Comparison of ENCODE assay signal across 8 mouse cellular contexts in the genomic region with DNA sequence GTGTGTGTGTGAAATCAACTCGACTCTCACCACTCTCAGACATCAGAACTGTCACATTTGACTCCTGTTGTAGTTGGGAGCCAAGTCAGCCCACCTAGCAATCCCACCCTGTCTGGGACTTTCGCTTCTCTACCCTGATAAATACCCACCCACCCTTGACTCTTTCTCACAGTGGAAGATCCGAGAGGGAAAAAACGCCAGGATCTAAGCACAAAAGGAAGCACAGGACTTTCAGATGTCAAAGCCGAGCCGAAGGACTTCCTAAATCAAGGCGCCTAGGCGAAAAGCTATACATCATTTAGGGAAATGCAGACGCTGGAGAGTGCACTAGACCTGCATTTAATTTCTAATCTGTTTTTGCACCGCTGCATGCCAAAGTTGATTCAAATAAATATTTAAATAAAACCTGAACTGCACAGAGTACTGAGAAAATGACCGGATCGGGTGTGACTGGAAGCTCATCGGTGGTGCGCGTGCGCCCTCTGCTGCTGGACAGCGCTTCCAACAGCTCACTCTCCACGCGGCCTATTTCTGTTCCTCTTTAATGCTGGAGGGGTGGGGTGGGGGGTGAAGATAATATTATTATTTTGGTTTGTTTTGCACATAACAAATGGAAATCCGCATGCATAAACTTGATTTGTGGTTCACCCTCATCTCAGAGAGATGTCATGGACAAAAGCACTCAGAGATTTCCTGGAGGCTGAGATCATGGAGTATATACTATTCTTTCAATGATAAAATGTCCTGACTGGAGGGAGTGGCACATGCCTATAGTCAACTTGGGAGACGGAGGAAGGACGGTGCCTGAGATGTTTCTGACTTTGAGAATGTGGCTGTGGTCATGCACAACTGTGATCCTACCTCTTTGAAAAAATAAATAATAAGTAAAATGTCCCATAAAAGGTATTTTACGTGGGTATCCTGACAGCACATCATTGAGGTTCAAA. TPM values are rescaled to one million over a fixed set of nuclear protein-coding genes. Genes with fewer than 3 reads are reported as not detected.
A peak's percentile ranks its signal among the peaks of the same experiment; 100 is the strongest.
DNase-seq lines count a peak whose midpoint lies in the region; ATAC-seq and TF ChIP-seq lines count a peak whose summit lies in the region.

No protein-coding gene starts in this region.

- peak overlapping the region; percentile 29 for H3K4me2 ChIP-seq in forebrain, embryonic 12.5 days
- H3K4me2 ChIP-seq in liver, postnatal 0 days (ENCODE audit: low read depth, low read length): 0 out of 2 replicates have a peak overlapping the region, but pooled peaks have one; percentile 30
- peak overlapping the region; percentile 46 for H3K4me2 ChIP-seq in neural tube, embryonic 14.5 days (ENCODE audit: low read depth, low read length)

- peak; percentile 57 for TF ChIP-seq CTCF in E14TG2a.4 (conservative IDR thresholded peaks at IDR 0.05; ENCODE audit: low read length)
- peak; percentile 79 for TF ChIP-seq CTCF in liver, postnatal 0 days (IDR thresholded peaks at IDR 0.05; ENCODE audit: low read depth)

- H3K9ac ChIP-seq in forebrain, embryonic 12.5 days: no peak overlapping the region
- no peak overlapping the region for H3K9ac ChIP-seq in liver, postnatal 0 days (replicated peaks)
- H3K9ac ChIP-seq in neural tube, embryonic 14.5 days (replicated peaks; ENCODE audit: low read depth, low read length): no peak overlapping the region

- H3K4me3 ChIP-seq in E14TG2a.4 (replicated peaks; ENCODE audit: low read length): no peak overlapping the region
- no peak overlapping the region for H3K4me3 ChIP-seq in forebrain, embryonic 12.5 days (replicated peaks)
- no peak overlapping the region for H3K4me3 ChIP-seq in liver, postnatal 0 days (ENCODE audit: low read depth, low read length)
- H3K4me3 ChIP-seq in neural tube, embryonic 14.5 days (ENCODE audit: low read depth, low read length): no peak overlapping the region

- peak; percentile 39 for DNase-seq in c-Kit-positive CD71-positive TER-119-negative erythroid progenitor cells, embryonic 14.5 days (ENCODE audit: low read depth)
- DNase-seq in heart, postnatal 10 days: peak; percentile 67 to 82
- DNase-seq in kidney, postnatal 4 days: peak; percentile 84 to 87
- peak; percentile 78 for DNase-seq in liver, postnatal 0 days
- peak; percentile 40 for DNase-seq in telencephalon, adult 2 months (ENCODE audit: low read depth, low spot score)

- H3K9me3 ChIP-seq in E14TG2a.4 (ENCODE audit: low read length): 0 out of 2 replicates have a peak, but pooled peaks cover under 1% of the 10 kb centered on the region
- H3K9me3 ChIP-seq in forebrain, embryonic 12.5 days: no peaks in the 10 kb centered on the region
- H3K9me3 ChIP-seq in liver, postnatal 0 days (ENCODE audit: low read length): no peaks in the 10 kb centered on the region
- H3K9me3 ChIP-seq in neural tube, embryonic 14.5 days (ENCODE audit: control insufficient read depth, low read length): no peaks in the 10 kb centered on the region

- intact Hi-C loops in heart, postnatal 10 days (cut with DNase I): loop anchor here (5.0 to 10.0 kb wide), 5 partner anchors 237 to 1142 kb away; no protein-coding TSS in a partner anchor

- H3K4me1 ChIP-seq in E14TG2a.4 (replicated peaks; ENCODE audit: low read depth, low read length): no peaks in the 10 kb centered on the region
- 0 out of 2 replicates have a peak, but pooled peaks cover 3% of the 10 kb centered on the region for H3K4me1 ChIP-seq in forebrain, embryonic 12.5 days
- H3K4me1 ChIP-seq in liver, postnatal 0 days (ENCODE audit: insufficient read depth): no peaks in the 10 kb centered on the region
- no peaks in the 10 kb centered on the region for H3K4me1 ChIP-seq in neural tube, embryonic 14.5 days (ENCODE audit: control insufficient read depth, insufficient read depth, low read length)

- H3K27ac ChIP-seq in forebrain, embryonic 12.5 days: no peak overlapping the region
- no peak overlapping the region for H3K27ac ChIP-seq in liver, postnatal 0 days (ENCODE audit: low read depth)
- no peak overlapping the region for H3K27ac ChIP-seq in neural tube, embryonic 14.5 days (ENCODE audit: low read depth, low read length)

- H3K36me3 ChIP-seq in E14TG2a.4 (ENCODE audit: insufficient read depth, low read length): no peaks in the 10 kb centered on the region
- no peaks in the 10 kb centered on the region for H3K36me3 ChIP-seq in forebrain, embryonic 12.5 days (replicated peaks)
- H3K36me3 ChIP-seq in liver, postnatal 0 days (replicated peaks; ENCODE audit: insufficient read depth, low read length): no peaks in the 10 kb centered on the region
- H3K36me3 ChIP-seq in neural tube, embryonic 14.5 days (ENCODE audit: control insufficient read depth, insufficient read depth, low read length): no peaks in the 10 kb centered on the region

- peaks cover 2% of the 10 kb centered on the region; the same call in 1 of the 2 replicates for H3K27me3 ChIP-seq in E14TG2a.4 (ENCODE audit: insufficient read depth, low read length)
- peaks cover 16% of the 10 kb centered on the region for H3K27me3 ChIP-seq in forebrain, embryonic 12.5 days
- no peaks in the 10 kb centered on the region for H3K27me3 ChIP-seq in liver, postnatal 0 days (ENCODE audit: insufficient read depth, low read length)
- H3K27me3 ChIP-seq in neural tube, embryonic 14.5 days (ENCODE audit: control insufficient read depth, insufficient read depth, low read length): no peaks in the 10 kb centered on the region

- 26% methylated on average over 23 of the region's 23 CpGs for WGBS in forebrain, embryonic 12.5 days
- WGBS in liver, postnatal 0 days (ENCODE audit: insufficient replicate concordance): 21% methylated on average over 23 of the region's 23 CpGs
- 23% methylated on average over 23 of the region's 23 CpGs for WGBS in neural tube, embryonic 14.5 days

- no peak for TF ChIP-seq EP300 in liver, postnatal 0 days (IDR thresholded peaks at IDR 0.05; ENCODE audit: low read depth)

- ATAC-seq in forebrain, embryonic 12.5 days (ENCODE audit: low FRiP score): peak; percentile 79; the same call in 1 of the 2 replicates
- 0 out of 2 replicates have a peak, but pooled peaks have one; percentile 27 for ATAC-seq in liver, postnatal 0 days
- peak; percentile 72; the same call in 1 of the 2 replicates for ATAC-seq in neural tube, embryonic 14.5 days (ENCODE audit: low read depth)

RNA-seq across cellular contexts. Expression of a gene that starts 31.5 kb away (rescaled TPM):
- 14.2 and 14.5 TPM in 2 replicates for polyA plus RNA-seq in forebrain, embryonic 12.5 days (2016; fragmentation: Nextera tagmentation; extraction: Ambion mirVana)
- total RNA-seq in heart, postnatal 10 days (2021): 1 to 10 TPM; 2.4 to 4.0 TPM
- polyA plus RNA-seq in liver, postnatal 0 days (2015; fragmentation: Nextera tagmentation; extraction: Ambion mirVana): 5.8 and 7.1 TPM in 2 replicates
- 15.6 and 16.7 TPM in 2 replicates for polyA plus RNA-seq in neural tube, embryonic 14.5 days (2014; fragmentation: Nextera tagmentation; extraction: Ambion mirVana)

Comparison
In these comparisons a context has a peak if more than half of its experiments do, and no peak if none do; other contexts are left out.
1. ATAC-seq: peak in every context shown above with its lines; median percentile 79 in forebrain, embryonic 12.5 days; 72 in neural tube, embryonic 14.5 days; 27 in liver, postnatal 0 days.